Mouse (Mus musculus) lung, adult 2 months (tissue): ENCODE measurements around the gene Itga6. TPM values are rescaled to one million over a fixed set of nuclear protein-coding genes. Genes with fewer than 3 reads are reported as not detected.

Experiments used
- DNase-seq: peaks from one replicate; pipeline ENCODE4 v3.0.0; 2022
- H3K4me1 ChIP-seq: fragments of 200-500 bp; 2 replicates; pipeline ENCODE4 v1.6.1; 2011; ENCODE audit warnings: low read length; ENCODE audit not compliant: control insufficient read depth, insufficient read depth
- H3K4me3 ChIP-seq: fragments of 200-500 bp; replicated peaks from 2 replicates; pipeline ENCODE3; 2011; ENCODE audit warnings: low read depth, mild to moderate bottlenecking, control low read depth, low read length; ENCODE audit errors: extremely low read depth
- CTCF ChIP-seq: fragments of 200-500 bp; IDR thresholded peaks from 2 replicates; pipeline ENCODE4 v1.5.1; 2011; ENCODE audit warnings: mild to moderate bottlenecking, low read length, control low read depth; ENCODE audit not compliant: insufficient read depth
- POLR2A ChIP-seq: fragments of 200-500 bp; IDR thresholded peaks from 2 replicates; pipeline ENCODE4 v1.6.1; 2011; ENCODE audit warnings: low read depth, mild to moderate bottlenecking, control low read depth, low read length, borderline replicate concordance; ENCODE audit errors: extremely low read depth
- WGBS: fragments of 180-500 bp; shearing (Covaris S2); methylation state at CpG from one replicate; pipeline ENCODE4 v1.1.7; 2018; 5-methylcytosine and 5-hydroxymethylcytosine counted together
- polyA plus RNA-seq: library from polyadenylated mRNA; depleted of rRNA; stranded (reverse); fragments of >200 nt; gene quantifications from 2 replicates; pipeline ENCODE4 v1.2.3, GENCODE M21; 2012

Itga6 gene
- polyA plus RNA-seq, 1 experiment: 45.2 TPM

DNA sequence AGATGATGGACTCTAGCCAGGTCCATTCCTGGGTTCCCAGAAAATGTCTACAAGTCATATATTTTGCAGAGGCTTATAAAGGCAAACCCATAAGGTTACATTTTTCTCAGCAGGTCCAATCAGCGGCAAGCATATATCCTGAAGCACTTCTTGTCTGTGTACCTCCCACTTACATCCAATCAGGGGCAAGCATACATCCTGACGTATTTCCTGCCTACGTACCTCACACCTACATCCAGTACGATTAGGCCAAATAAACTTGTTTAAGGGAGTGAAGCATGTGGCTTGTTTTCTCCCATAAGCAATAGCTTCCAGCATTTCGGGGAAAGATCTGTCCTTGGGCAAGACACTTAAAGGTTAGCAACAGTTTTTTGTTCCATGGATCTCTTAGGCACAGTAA, 3.0 kb downstream of the Itga6 start:
- DNase-seq: no peak
- Histone ChIP-seq H3K4me1 (peaks cover 5% of the 10 kb centered on the region; the same call in 1 of the 2 replicates), H3K4me3 (no peak overlapping the region)
- TF ChIP-seq POLR2A: no peak
- TF ChIP-seq CTCF: no peak
- 86% methylated on average over 5 of the region's 5 CpGs for WGBS

DNA sequence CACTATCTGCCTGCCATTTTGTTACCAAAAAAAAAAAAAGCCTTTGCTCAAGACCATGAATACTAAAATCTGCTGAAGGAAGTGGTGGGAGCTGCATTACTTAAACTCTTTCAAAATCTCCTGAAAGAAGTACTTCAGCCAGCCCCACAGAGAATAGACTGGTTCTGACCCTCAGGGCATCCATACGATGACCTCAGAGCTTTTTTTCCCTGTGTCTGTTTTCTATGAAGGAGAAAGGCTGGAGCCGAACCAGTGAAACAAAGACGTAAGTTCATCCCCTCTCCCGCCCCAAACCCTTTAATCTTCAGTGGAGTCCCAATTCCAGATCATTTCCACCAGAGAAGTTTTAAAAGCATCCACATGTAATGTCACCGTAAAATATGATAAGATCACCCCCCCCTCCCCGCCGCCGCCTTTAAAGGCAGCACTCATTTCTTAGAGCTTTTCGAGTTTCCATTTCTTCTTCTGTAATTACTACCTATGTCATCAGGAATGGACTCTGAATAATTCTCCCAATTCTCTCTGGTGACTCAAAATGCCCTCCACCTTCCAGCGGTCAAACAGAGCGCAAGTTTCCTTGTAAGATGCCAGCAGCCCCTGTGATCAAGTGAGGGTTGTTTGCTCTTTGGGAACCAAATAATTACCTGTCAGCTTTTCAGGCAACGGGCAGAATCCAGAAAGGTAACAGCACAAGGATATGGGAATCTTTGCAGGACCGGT, 4.1 kb downstream of the Itga6 start:
- WGBS: 80% methylated on average over 13 of the region's 13 CpGs
- Histone ChIP-seq H3K4me1 (peaks cover 5% of the 10 kb centered on the region; the same call in 1 of the 2 replicates), H3K4me3 (no peak overlapping the region)
- TF ChIP-seq CTCF (no peak), POLR2A (no peak)
- DNase-seq: no peak

DNA sequence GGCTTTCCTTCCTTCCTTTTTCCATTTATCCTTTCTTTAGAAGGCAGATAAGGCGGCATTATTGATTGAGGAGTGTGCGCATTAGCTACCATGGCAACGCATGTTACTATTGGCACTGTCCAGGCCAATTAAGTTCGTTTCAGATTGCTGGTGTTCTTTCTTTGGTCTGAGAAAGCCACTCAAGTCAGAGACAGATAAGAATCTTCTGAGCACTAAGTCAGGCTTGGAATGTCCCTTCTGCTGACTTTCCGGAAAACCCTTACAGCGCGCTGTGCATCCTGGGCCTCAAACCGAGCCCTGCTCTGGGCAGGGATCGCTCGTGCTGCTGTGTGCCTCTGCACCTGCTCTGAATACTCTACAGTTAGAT, 4.7 kb downstream of the Itga6 start:
- WGBS: 72% methylated on average over 10 of the region's 10 CpGs
- Histone ChIP-seq H3K4me1 (peaks cover 5% of the 10 kb centered on the region; the same call in 1 of the 2 replicates), H3K4me3 (no peak overlapping the region)
- TF ChIP-seq CTCF (no peak), POLR2A (no peak)
- DNase-seq: no peak

DNA sequence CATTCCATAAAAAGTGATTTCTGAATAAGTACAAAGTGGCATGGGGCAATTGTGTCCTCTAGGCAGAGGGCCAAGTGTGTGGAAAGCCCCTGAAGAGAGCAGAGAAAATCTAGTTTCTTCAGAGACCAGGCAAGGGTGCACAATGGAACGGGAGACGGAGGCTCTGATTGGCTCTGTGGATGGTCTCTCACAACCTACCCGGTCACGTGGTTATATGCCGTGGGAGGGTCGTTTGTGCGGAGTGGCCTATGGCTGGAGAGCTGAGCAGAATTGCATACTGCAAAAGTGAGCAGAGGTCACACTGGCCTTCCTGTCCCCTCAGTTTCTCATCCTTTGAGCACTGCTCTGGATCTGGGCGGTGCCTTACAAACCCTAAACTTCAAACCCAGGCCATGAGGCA, 5.9 kb downstream of the Itga6 start:
- TF ChIP-seq CTCF: no peak
- TF ChIP-seq POLR2A: no peak
- Histone ChIP-seq H3K4me3 (no peak overlapping the region), H3K4me1 (peaks cover 8% of the 10 kb centered on the region)
- DNase-seq: no peak
- WGBS: 55% methylated on average over 8 of the region's 8 CpGs

DNA sequence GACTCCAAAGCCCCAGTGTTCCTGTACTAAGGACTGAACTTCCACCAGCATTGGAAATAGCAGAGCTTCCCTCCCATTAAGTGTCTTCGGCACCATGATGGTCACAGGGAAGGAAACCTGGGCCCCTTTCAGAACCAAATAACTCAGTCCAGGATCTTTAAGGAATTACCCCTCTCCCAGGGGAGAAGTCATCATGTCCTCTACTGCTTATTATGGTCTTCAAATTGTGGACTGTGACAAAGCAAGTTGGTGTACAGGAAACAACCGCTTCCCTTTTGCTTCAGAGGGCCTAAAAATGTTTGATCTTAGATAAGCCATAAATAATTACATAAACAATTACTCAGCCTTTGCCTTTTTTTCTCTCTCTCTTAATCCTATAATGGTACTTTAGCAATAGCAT, 6.4 kb downstream of the Itga6 start:
- no peak for DNase-seq
- WGBS: 43% methylated on average over 2 of the region's 2 CpGs
- no peak for TF ChIP-seq POLR2A
- no peak for TF ChIP-seq CTCF
- no peak overlapping the region for H3K4me3 ChIP-seq
- H3K4me1 ChIP-seq: peaks cover 8% of the 10 kb centered on the region

DNA sequence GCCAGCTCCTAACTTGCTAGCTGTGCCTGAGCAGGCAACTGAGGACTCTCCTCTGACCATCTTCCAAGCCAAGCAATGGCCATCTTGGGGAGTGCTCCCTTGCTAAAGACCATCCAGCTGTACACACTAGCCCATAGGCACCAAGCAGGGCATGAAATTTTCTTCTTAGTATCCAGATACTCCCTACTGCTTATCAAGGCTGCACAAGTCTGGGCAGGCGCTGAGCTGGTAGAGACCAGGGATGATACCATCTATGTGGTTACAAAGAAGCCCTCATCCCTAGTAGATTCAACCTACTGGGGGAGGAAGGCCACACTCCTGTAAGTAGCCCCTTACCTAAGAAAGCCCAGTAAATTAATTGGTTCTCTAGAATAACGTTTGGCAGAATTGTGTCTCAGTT, 7.0 kb downstream of the Itga6 start:
- DNase-seq: no peak
- H3K4me3 ChIP-seq: no peak overlapping the region
- TF ChIP-seq CTCF (no peak), POLR2A (no peak)
- peaks cover 8% of the 10 kb centered on the region for H3K4me1 ChIP-seq
- 79% methylated on average over 2 of the region's 2 CpGs for WGBS

GRCm38 (mm10) chr2:71753161-71753560, 7.7 kb downstream of the Itga6 start:
- Histone ChIP-seq H3K4me1 (peaks cover 8% of the 10 kb centered on the region), H3K4me3 (no peak overlapping the region)
- WGBS: 56% methylated on average over 4 of the region's 4 CpGs
- TF ChIP-seq POLR2A: no peak
- TF ChIP-seq CTCF: no peak
- no peak for DNase-seq

DNA sequence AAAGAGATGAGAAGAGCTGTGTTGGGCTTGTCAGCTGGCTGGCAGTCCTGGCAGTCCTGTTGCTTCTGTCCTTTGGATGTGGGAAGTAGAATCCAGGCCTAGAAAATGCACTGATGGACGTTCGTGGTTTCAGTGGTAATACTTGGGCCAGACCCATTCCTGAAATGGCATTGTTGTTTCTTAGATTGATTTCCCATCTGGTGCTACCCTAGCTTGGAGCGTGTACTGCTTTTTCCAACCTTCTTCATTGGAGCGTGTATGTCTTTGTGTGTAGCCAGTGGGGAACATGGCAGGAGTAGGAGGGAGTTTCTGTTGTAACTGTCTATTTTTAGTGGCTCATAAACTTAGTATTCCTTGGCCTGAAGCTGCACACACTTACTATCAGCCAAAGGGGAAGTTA, 10.3 kb downstream of the Itga6 start:
- no peak for TF ChIP-seq CTCF
- no peak for TF ChIP-seq POLR2A
- WGBS: 76% methylated on average over 4 of the region's 4 CpGs
- no peak for DNase-seq
- H3K4me1 ChIP-seq: peaks cover 8% of the 10 kb centered on the region
- no peak overlapping the region for H3K4me3 ChIP-seq

DNA sequence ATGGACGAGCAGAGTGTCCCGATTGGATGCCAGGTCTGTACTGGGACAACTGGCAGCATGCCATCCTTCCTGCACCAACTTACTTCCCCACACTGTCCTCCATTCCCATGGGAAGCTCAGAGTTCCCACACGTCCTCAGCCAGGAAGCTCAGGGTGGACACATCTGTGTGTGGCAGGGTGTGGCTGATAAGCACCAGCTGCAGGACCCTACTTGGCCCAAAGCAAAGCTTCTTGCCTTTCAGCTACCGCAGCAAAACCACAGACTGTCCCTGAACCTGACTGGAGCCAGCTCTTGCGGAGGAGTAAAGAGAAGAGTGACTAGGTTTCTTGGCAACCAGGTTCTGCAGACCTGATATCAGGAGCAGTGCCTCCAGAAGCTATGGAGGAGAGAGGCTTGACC, 11.7 kb downstream of the Itga6 start:
- no peak overlapping the region for H3K4me3 ChIP-seq
- WGBS: 21% methylated on average over 5 of the region's 5 CpGs
- DNase-seq: peak; percentile 31
- TF ChIP-seq CTCF: no peak
- TF ChIP-seq POLR2A: no peak
- peaks cover 5% of the 10 kb centered on the region for H3K4me1 ChIP-seq
